Mouse (Mus musculus): ENCODE data around the gene Sh3bp5.

DNA sequence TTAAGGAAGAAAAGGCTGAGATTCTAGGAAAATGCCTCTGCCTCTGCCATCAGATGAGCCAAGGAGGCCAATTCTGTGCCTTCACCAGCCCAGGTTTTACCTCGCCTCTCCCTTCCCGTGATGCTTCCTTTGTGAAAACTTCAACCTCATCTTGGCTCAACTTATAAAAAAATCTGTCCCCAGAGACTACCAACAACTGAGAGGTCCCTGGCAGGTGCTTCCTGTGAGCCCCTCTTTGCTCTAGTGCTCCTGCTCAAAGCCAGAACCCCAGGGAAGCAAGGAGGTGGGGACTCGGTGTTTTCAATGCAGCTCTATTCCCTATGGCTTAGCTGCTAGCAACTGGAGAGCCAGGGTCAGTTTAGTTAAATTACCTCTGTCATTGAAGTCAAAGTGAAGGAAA, 122.7 kb downstream of the Sh3bp5 start:
- TF ChIP-seq CTCF (IDR thresholded peaks at IDR 0.05; ENCODE audit: low read depth) (no peak), EP300 (IDR thresholded peaks at IDR 0.05; ENCODE audit: low read depth) (no peak)
